Mouse (Mus musculus) effector memory CD4-positive, alpha-beta T cell, adult 5 months (primary cell): ENCODE data around the gene Olfr1441. TPM values are rescaled to one million over a fixed set of nuclear protein-coding genes. Genes with fewer than 3 reads are reported as not detected.

Experiments
- polyA plus RNA-seq: library from polyadenylated mRNA; unstranded; fragments of 100-300 nt; shearing (Covaris generic); gene quantifications from one replicate; pipeline ENCODE4 v1.2.1, GENCODE M21; 2017

Gene Olfr1441
- not detected for polyA plus RNA-seq

DNA sequence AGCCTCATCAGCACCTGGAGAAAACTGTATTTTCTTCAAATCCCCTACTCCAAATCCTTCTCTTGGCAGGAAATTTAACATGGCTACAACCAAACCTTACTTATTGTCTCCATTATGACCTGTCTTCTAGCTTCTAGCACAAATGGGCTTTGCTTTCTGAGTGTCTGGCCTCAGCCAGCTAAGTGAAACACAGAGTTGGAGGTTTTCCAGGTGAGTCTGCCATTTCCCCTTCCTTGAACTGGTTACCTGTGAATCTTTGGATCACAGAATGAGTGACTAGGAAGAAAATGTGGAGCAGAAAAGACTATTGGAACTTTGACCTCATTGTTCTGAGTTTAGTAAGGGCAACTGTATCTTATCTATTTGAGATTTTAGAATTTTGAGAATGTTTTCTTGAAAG lies at the start of gene Olfr1441:
TSS of gene Olfr1441 (plus strand) at position 73 of the 400 bp plus-strand sequence.

DNA sequence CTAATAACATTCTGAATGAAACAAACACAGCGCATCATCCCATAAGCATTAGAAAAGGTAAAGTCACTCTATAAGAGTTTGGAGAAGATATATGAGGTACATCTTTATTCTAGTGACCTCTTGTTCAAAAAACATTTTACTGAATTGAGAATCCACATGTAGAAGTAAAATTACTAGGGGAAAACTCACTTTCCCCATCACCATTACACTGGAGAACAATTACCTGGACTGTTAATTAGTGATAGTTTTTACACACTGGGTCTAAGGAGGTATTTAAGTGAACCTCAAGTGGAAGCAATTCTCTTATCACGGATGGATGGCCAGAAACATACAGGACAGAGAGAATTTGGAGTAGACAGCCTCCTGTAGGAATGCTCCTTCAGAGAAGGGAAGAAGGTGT lies 30.3 kb upstream of the Olfr1441 start, which contains the start of gene Olfr1440:
TSS of gene Olfr1440 (plus strand) at position 301 of the 400 bp plus-strand sequence.

DNA sequence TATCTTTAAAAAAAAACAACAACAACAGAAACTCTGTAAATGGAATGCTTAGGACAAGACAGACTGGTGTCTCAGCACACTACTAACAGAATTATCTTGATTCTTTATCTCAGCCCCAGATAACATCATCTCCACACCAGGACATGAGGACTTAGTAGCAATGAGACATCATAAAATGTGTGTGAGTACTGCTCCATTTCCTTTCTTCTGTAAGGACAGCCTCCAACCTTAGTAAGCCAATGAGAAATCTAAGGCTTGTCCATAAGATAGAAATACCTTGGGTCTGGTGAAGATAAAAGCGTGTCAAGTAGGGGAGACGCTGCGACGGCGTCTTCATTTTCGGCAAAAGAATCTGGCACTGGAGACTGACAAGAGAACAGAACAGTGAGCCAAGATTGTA lies 10.4 kb downstream of the Olfr1441 start, which contains the start of gene Pfpl:
TSS of gene Pfpl (plus strand) at position 301 of the 400 bp plus-strand sequence.

DNA sequence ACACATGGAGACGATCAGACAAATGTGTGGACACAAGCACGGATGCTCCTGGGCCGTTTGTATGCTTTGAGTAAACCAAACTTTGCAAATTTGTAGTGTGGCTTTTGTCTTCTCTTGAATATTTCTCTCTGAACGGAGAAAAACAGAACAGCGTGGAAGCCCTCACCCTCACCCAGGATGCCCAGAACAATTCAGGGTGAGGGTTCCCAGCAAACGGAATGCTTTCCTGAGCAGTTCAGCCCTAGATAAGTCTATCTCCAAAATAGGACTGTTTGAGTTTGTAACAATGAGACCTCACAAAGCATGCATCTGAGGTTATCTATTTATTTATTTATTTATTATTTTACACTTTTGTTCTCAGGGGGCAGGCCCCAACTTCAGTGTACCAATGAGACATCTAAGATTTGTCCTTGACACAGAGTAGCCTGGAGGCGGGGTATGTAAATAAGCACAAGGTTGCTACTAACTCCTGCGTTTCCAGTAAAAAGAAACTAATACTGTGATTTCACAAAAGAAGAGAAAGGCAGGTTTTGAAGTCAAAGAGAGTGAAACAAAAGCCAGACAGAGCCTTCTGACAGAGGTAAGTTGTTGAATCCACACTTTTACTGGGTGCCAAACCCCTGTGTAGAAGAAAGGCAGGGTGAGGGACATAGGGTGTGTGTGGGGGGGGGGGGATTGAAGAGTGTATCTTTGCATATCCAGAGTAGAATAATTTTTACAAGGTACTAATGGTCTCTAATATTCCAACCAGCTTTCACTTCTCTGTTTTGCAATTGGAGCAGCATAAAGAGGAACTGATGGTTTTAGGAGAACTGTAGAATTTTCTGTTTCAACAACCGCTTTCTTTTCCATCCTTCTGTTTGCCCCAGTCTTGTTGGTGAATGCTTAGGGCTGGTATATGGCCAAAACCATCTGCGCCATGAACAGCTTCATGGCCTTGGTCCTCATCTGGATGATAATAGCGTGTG lies 43.3 kb downstream of the Olfr1441 start, which contains the start of gene Mpeg1:
TSS of gene Mpeg1 (plus strand) at position 498 of the 968 bp plus-strand sequence.

Other genes starting within 250 kb of the Olfr1441 start
- 0.14 TPM for gene Olfr1555-ps1, start 247.3 kb upstream of the Olfr1441 start, polyA plus RNA-seq
- not detected for gene Olfr1431, start 216.8 kb upstream of the Olfr1441 start, polyA plus RNA-seq
- gene Olfr1432, start 184.8 kb upstream of the Olfr1441 start, polyA plus RNA-seq, result not detected
- gene Olfr262, start 175.8 kb upstream of the Olfr1441 start, polyA plus RNA-seq, result not detected
- not detected for gene Olfr235, start 156.4 kb upstream of the Olfr1441 start, polyA plus RNA-seq
- gene Olfr1434, start 137.6 kb upstream of the Olfr1441 start, polyA plus RNA-seq, result not detected
- gene Olfr1436, start 118.3 kb upstream of the Olfr1441 start, polyA plus RNA-seq, result not detected
- gene Olfr1437, start 92.3 kb upstream of the Olfr1441 start, polyA plus RNA-seq, result not detected
- gene Olfr1438-ps1, start 81.5 kb upstream of the Olfr1441 start, polyA plus RNA-seq, result not detected
- not detected for gene Olfr1440, start 30.2 kb upstream of the Olfr1441 start, polyA plus RNA-seq
- 0.09 TPM for gene Pfpl, start 10.5 kb downstream of the Olfr1441 start, polyA plus RNA-seq
- 0.29 TPM for gene Mpeg1, start 43.3 kb downstream of the Olfr1441 start, polyA plus RNA-seq
- 34.0 TPM for gene Dtx4, start 84.0 kb downstream of the Olfr1441 start, polyA plus RNA-seq
- 23.3 TPM for gene Fam111a, start 128.3 kb downstream of the Olfr1441 start, polyA plus RNA-seq
- gene Gm4952, start 182.5 kb downstream of the Olfr1441 start, polyA plus RNA-seq, result not detected
- not detected for gene Glyat, start 215.9 kb downstream of the Olfr1441 start, polyA plus RNA-seq